Mouse (Mus musculus) spleen, adult 2 months (tissue): ENCODE measurements around the gene Prrx1. TPM values are rescaled to one million over a fixed set of nuclear protein-coding genes. Genes with fewer than 3 reads are reported as not detected.

ENCODE experiments used
- DNase-seq, 2 experiments: peaks; one replicate each; pipeline versions ENCODE4 v3.0.0 to v3.0.0-alpha.2; 2012 to 2021; ENCODE audit warnings: low spot score in 2 of 2, low read depth in 1 of 2
- H3K27ac ChIP-seq: fragments of 200-500 bp; 2 replicates; pipeline ENCODE4 v1.5.1; 2012; ENCODE audit warnings: low read length, inconsistent platforms; ENCODE audit not compliant: insufficient read depth
- H3K27me3 ChIP-seq: fragments of 200-500 bp; 2 replicates; pipeline ENCODE4 v1.6.1; 2012; ENCODE audit warnings: mild to moderate bottlenecking, moderate library complexity, low read length, inconsistent platforms; ENCODE audit not compliant: control insufficient read depth, insufficient read depth
- H3K36me3 ChIP-seq: fragments of 200-500 bp; 2 replicates; pipeline ENCODE4 v1.6.1; 2012; ENCODE audit warnings: mild to moderate bottlenecking, low read length, inconsistent platforms; ENCODE audit not compliant: control insufficient read depth, insufficient read depth
- H3K4me1 ChIP-seq: fragments of 200-500 bp; 2 replicates; pipeline ENCODE4 v1.6.1; 2011; ENCODE audit warnings: inconsistent platforms; ENCODE audit not compliant: control insufficient read depth, insufficient read depth, insufficient read length
- H3K4me3 ChIP-seq: fragments of 200-500 bp; 2 replicates; pipeline ENCODE4 v1.5.1; 2011; ENCODE audit warnings: mild to moderate bottlenecking, inconsistent platforms; ENCODE audit not compliant: insufficient read depth, insufficient read length; ENCODE audit errors: extremely low read depth
- CTCF ChIP-seq: fragments of 200-500 bp; IDR thresholded peaks from 2 replicates; pipeline ENCODE4 v1.5.1; 2011; ENCODE audit warnings: mild to moderate bottlenecking, inconsistent platforms; ENCODE audit not compliant: insufficient read depth, insufficient read length, insufficient replicate concordance; ENCODE audit errors: extremely low read depth
- POLR2A ChIP-seq: fragments of 200-500 bp; IDR thresholded peaks from 2 replicates; pipeline ENCODE4 v1.6.1; 2011; ENCODE audit warnings: low read depth, low read length, inconsistent platforms
- WGBS: fragments of 180-500 bp; shearing (Covaris S2); methylation state at CpG from one replicate; pipeline ENCODE4 v1.1.7; 2018; 5-methylcytosine and 5-hydroxymethylcytosine counted together
- polyA plus RNA-seq: library from polyadenylated mRNA; depleted of rRNA; stranded (reverse); fragments of >200 nt; gene quantifications from 2 replicates; pipeline ENCODE4 v1.2.3, GENCODE M21; 2012

Prrx1 gene
- polyA plus RNA-seq, 1 experiment, result 1.7 TPM

GRCm38 (mm10) chr1:163337821-163338220 is 24.3 kb upstream of the Prrx1 start:
- Histone ChIP-seq H3K36me3 (no peaks in the 10 kb centered on the region), H3K4me3 (no peak overlapping the region), H3K27ac (no peak overlapping the region), H3K4me1 (no peaks in the 10 kb centered on the region), H3K27me3 (no peaks in the 10 kb centered on the region)
- TF ChIP-seq CTCF (no peak), POLR2A (no peak)
- 48% methylated on average over 2 of the region's 2 CpGs for WGBS
- DNase-seq, result no peak

DNA sequence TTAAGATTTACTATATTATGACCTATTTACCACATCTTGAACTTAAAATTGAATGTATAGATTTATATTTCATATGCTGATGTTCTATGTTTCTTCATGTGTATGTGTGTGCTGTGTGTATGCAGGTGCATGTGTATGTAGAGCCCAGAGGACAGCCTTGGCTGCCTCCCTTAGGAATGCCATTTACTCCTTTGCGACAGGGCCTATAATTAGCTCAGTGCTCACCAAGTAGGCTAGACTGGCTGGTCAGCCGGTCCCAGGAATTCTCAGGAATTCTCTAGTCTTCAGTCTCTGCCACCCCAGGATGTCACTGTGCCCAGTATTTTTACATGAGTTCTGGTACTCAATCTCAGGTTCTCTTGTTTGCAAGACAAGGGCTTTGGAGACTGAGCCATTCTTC is 13.8 kb upstream of the Prrx1 start:
- Histone ChIP-seq H3K4me1 (no peaks in the 10 kb centered on the region), H3K4me3 (no peak overlapping the region), H3K27me3 (no peaks in the 10 kb centered on the region), H3K27ac (no peak overlapping the region), H3K36me3 (no peaks in the 10 kb centered on the region)
- no peak for DNase-seq
- no peak for TF ChIP-seq CTCF
- no peak for TF ChIP-seq POLR2A
- WGBS, result 89% methylated on average over 2 of the region's 2 CpGs

- Histone ChIP-seq H3K27ac (no peak overlapping the region), H3K4me3 (no peak overlapping the region), H3K36me3 (no peaks in the 10 kb centered on the region), H3K27me3 (peaks cover 4% of the 10 kb centered on the region; the same call in 1 of the 2 replicates), H3K4me1 (no peaks in the 10 kb centered on the region)
- WGBS, result 69% methylated on average over 3 of the region's 3 CpGs
- no peak for DNase-seq
- TF ChIP-seq POLR2A (no peak), CTCF (no peak)
Measured at GRCm38 (mm10) chr1:163319669-163320571, 6.4 kb upstream of the Prrx1 start.

GRCm38 (mm10) chr1:163316920-163317319 is 3.4 kb upstream of the Prrx1 start:
- no peak for TF ChIP-seq POLR2A
- TF ChIP-seq CTCF, result no peak
- Histone ChIP-seq H3K27me3 (peaks cover 14% of the 10 kb centered on the region), H3K36me3 (no peaks in the 10 kb centered on the region), H3K4me1 (no peaks in the 10 kb centered on the region), H3K4me3 (no peak overlapping the region), H3K27ac (no peak overlapping the region)
- DNase-seq, result no peak
- 29% methylated on average over 1 of the region's 1 CpGs for WGBS

DNA sequence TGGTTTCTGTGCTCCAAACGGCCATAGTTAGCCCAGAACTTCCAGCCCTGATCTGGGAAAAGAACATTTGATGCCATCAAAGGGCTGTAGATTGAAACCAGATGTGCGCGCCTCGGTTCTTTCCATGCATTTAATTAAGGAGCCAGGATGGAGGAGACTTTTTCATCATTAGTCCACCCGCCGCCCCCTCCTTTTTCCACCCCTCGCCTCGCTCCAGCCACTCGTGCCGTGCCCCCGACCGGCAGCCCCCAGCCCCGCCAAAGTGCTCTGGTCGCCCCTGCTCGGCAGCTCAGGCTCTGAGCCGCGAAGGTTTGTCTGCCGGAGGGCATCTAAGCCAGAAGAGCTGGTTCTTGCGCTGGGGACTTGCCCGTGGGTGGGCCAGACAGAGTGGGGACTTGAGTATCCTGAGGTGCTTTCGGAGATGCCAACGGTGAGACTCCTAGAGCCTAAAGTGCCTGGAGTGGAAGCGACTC is 1.4 kb upstream of the Prrx1 start:
- H3K4me1 ChIP-seq, result no peaks in the 10 kb centered on the region
- TF ChIP-seq CTCF (no peak), POLR2A (no peak)
- no peak overlapping the region for H3K4me3 ChIP-seq
- no peak overlapping the region for H3K27ac ChIP-seq
- H3K36me3 ChIP-seq, result no peaks in the 10 kb centered on the region
- peaks cover 22% of the 10 kb centered on the region for H3K27me3 ChIP-seq
- 9% methylated on average over 23 of the region's 23 CpGs for WGBS
- DNase-seq, result no peak

DNA sequence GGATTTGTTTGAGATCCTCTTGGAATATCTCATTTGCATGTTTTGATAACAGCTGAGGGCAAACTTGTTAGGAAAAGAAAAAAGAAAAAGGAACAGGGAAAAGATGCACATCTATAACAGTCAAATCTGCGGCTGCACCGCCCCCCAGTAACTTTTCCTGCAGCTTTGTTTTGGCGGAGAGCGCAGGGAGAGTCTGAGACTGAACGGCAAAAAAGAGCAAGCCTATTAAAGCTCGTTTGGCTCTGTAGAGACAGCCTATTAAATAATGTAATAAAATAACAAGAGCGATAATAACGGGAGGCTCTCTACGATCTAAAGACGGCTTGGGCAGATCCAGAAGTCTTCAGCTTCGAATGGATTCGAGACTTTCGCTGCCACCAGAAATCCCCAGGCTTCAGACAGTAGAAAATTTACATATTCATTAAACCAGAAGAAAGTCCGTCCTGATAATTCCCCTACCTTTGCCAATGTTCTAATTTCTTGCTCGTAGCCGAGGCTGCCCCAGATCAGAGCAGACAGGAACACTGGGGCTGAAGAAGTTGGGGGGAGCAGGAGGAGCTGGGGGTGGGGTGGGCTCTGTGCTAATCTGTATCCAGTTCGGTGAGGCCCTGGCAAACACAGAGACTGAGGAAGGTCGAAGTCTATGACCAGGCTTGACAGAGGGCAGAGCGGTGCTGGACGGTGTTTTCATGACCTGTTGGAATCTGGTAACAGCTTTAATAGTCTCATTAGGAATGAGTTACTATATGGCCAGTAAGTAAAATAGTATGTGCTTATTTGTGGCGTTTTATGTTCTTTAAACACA is 613 bp upstream of the Prrx1 start:
- DNase-seq, result no peak
- TF ChIP-seq POLR2A, result no peak
- no peak for TF ChIP-seq CTCF
- H3K36me3 ChIP-seq, result no peaks in the 10 kb centered on the region
- H3K4me3 ChIP-seq, result no peak overlapping the region
- no peaks in the 10 kb centered on the region for H3K4me1 ChIP-seq
- H3K27ac ChIP-seq, result no peak overlapping the region
- WGBS, result 3% methylated on average over 21 of the region's 21 CpGs
- peaks cover 22% of the 10 kb centered on the region for H3K27me3 ChIP-seq
